Mouse (Mus musculus): ENCODE results near the gene Anapc7.

GRCm38 (mm10) chr5:122402160-122402559 is 19.3 kb upstream of the Anapc7 start:
- no peak for TF ChIP-seq CTCF (IDR thresholded peaks at IDR 0.05; ENCODE audit: low read depth, low read length)
- no peak for TF ChIP-seq POLR2A (IDR thresholded peaks at IDR 0.05; ENCODE audit: insufficient read depth, low read length)
- TF ChIP-seq EP300 (IDR thresholded peaks at IDR 0.05; ENCODE audit: insufficient read depth, low read depth, low read length) = no peak
